Mouse (Mus musculus) B cell, adult 67 days (primary cell): Measurements from ENCODE around the gene Mmp19. TPM values are rescaled to one million over a fixed set of nuclear protein-coding genes. Genes with fewer than 3 reads are reported as not detected.

Experiments
- total RNA-seq, 2 experiments: library from RNA; stranded (reverse); gene quantifications; 4 replicates each; pipeline ENCODE4 v1.2.4; 2023

Mmp19 gene
- total RNA-seq: not detected

DNA sequence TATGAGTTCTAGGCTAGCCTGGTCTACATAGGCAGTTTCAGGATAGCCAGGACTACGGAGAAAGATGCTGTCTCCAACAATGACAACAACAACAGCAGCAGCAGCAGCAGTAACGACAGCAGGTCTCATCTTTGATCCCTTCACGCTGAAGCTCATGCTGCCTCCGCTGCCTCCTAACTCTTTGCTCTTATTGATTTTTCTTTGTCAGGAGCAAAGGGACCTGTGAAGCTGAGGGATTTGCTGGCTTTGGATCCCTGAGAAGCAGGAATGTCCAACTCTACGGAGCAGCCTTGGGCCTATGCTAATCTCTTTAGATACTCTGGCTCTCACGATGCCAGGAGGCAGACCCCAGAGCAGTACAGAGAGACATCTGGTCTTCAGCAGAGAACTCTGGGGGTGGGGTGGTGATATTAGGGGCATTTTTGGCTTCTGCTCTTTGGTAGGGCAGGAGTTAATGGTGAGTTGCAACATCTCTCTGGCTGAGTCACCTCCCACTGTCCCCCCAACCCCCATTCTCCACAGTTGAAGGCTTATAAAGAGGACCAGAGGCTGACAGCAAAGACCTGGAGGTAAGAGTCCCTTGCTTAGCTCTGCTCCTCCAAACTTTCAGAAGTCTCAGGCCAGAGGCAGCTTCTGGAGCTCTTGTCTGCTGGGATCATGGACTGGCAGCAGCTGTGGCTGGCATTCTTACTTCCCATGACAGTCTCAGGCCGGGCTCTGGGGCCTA is at the start of gene Mmp19:
Mmp19 (plus strand) TSS at position 513 of the 727 bp plus-strand sequence.

DNA sequence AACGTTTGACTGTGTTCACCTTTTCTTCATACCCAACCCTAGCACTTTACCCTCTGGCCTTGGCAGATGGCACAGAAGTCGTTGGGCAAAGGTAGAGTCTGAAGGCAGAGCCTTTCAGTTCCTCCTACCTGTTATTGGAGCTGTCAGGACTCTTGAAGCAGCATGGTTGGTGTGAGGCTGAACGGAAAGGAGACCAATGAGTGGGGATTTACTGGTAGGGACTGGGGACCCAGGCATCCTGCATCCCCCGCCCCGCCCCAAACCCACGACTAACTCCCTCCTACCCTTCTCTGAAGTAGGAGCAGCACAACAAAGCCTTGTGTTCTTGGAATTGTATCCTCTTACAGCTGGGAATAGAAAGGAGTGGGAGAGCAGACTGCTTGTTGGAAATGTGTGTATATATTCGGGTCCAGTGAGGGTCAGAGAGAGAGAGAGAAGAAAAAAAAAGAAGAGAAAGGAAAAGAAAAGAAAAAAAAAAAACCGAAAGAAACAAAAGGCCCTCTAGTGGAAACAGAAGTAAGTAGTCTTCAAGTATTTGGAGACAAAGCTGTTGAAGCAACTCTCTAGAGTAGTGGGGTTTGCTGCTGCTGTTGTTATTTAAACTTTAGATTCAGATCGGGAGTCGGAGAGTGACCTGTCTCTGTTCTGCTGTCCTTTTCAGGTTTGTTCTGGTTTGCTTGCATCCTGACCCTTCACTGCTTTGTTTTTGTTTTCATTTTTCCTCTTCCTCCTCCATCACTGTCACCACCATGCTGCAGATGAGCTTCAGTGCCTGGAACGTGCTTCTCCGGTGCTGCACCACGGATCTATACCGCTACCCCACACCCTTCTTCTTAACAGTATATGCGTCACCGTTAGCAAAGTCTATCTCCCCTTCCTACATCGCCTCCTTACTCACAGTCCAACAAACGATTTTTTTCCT is 45.8 kb upstream of the Mmp19 start, which contains the start of gene Dgka:
Dgka (minus strand) TSS at position 176 of the 922 bp plus-strand sequence.

GRCm38 (mm10) chr10:128747646-128748251 is 43.0 kb upstream of the Mmp19 start, which contains the start of gene Pym1:
Pym1 (plus strand) TSS chr10:128747889.

DNA sequence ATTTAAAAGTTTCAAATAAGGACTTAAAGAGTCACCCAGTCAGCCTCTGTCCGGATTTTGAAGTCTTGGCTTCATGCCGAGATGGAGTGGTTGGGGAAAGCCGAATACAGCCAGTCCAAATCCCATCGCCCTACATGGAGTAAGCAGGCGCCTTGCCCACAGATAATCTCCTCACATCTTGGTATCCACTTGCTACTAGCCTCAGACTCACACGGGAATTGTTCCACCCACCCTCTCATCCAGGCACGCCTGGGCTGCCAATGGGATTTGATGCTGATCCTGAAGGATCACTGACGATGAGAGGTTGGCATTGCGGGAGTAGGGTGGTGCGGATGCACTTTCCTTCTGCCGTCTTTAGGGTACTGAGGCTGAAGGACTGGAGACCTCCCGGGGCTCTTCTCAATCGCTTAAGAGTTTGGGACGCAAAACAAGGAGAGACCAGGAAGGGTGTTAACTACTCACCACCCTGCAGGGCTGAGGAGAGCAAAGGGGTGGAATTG is 13.1 kb downstream of the Mmp19 start, which contains the start of gene Dnajc14:
Dnajc14 (plus strand) TSS at position 292 of the 500 bp plus-strand sequence.

GRCm38 (mm10) chr10:128804271-128805091 is 13.8 kb downstream of the Mmp19 start, which contains the start of gene Tmem198b:
Tmem198b (minus strand) TSS chr10:128804370.

DNA sequence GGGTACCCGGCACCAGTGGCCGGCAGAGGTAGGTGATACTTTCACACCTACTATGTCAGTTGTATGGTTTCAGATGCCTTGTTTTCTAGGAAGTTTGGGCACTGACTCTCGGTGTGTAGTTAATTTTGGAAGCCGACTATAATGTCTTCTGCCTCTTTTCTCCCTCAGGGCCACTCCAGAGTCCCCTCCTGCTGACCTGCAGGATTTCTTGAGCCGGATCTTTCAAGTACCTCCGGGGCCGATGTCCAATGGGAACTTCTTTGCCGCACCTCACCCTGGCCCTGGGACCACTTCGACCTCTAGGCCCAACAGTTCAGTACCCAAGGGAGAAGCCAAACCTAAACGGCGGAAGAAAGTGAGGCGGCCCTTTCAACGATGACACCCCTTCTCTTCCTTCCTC is 26.3 kb downstream of the Mmp19 start, which contains the start of gene Sarnp:
Sarnp (plus strand) TSS at position 301 of the 400 bp plus-strand sequence.

DNA sequence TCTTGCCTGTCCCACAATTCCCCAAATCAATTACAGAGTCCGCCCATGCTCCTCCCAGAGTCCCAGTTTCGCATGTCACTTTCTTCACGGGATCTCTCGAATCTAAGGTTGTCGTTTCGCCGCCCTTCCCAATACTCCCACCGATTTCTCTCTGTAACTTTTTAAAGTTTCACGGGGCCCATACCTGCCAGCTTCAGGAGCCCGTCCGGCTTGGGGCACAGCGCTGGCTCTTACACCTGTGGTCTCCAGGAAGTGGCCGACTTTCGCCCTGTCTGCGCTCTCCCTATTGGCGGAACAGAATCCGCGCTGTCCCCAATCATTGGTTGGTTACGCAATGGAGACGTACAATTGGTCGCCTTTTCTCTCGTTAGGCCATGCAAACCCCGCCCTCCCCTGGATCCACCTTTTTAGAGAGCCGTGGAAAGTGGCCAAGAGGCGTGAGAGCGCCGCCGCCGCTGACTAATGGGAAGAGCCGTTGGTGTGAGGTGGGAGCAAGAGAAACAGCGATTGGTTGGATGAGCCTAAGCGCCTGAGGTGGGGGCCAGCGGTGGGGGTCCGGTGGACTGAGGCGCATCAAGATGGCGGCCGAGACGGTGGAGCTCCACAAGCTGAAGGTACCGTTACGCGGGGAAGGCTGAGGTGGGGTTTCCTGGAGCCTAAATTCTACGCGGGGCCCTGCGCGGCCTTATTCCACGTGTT is 30.8 kb downstream of the Mmp19 start, which contains the start of gene Ormdl2:
Ormdl2 (minus strand) TSS at position 288 of the 699 bp plus-strand sequence.

Other genes starting within 250 kb of the Mmp19 start
- gene Zc3h10, start 243.1 kb upstream of the Mmp19 start, total RNA-seq: 10 to 100 TPM; 64.2 to 67.6 TPM
- 1,000 to 10,000 TPM; 3,633 to 3,680 TPM for gene Rpl41, start 241.6 kb upstream of the Mmp19 start, total RNA-seq
- 10 to 100 TPM; 83.0 to 90.6 TPM for gene Pa2g4, start 224.9 kb upstream of the Mmp19 start, total RNA-seq
- 1 to 10 TPM; 1.2 to 1.3 TPM for gene Erbb3, start 201.3 kb upstream of the Mmp19 start, total RNA-seq
- gene Rps26, start 164.2 kb upstream of the Mmp19 start, total RNA-seq: 1,000 to 10,000 TPM; 1,119 to 1,137 TPM
- gene Ikzf4, start 144.9 kb upstream of the Mmp19 start, total RNA-seq: under 1 TPM in 1 of 2 experiments, not detected in 1; 0.32 TPM
- 10 to 100 TPM in 1 of 2 experiments, 1 to 10 TPM in 1; 8.6 to 10.1 TPM for gene Suox, start 116.8 kb upstream of the Mmp19 start, total RNA-seq
- 10 to 100 TPM; 71.4 to 72.8 TPM for gene Rab5b, start 94.6 kb upstream of the Mmp19 start, total RNA-seq
- gene Pmel, start 86.7 kb upstream of the Mmp19 start, total RNA-seq: 1 to 10 TPM in 1 of 2 experiments, under 1 TPM in 1; 0.87 to 1.2 TPM
- 10 to 100 TPM; 56.7 to 61.7 TPM for gene Cdk2, start 85.9 kb upstream of the Mmp19 start, total RNA-seq
- gene Dgka, start 46.1 kb upstream of the Mmp19 start, total RNA-seq: 100 to 1,000 TPM; 188 to 201 TPM
- gene Pym1, start 43.0 kb upstream of the Mmp19 start, total RNA-seq: 10 to 100 TPM; 46.2 to 59.0 TPM
- 10 to 100 TPM; 70.8 to 83.4 TPM for gene Dnajc14, start 13.2 kb downstream of the Mmp19 start, total RNA-seq
- 10 to 100 TPM; 18.4 to 18.7 TPM for gene Tmem198b, start 13.5 kb downstream of the Mmp19 start, total RNA-seq
- 10 to 100 TPM; 55.1 to 57.0 TPM for gene Sarnp, start 26.4 kb downstream of the Mmp19 start, total RNA-seq
- gene Ormdl2, start 30.7 kb downstream of the Mmp19 start, total RNA-seq: 10 to 100 TPM; 21.2 to 25.7 TPM
- gene Gdf11, start 100.8 kb downstream of the Mmp19 start, total RNA-seq: 10 to 100 TPM; 53.2 to 61.2 TPM
- gene Cd63, start 110.1 kb downstream of the Mmp19 start, total RNA-seq: 1 to 10 TPM; 1.2 to 1.7 TPM
- 1 to 10 TPM; 6.5 to 8.2 TPM for gene Rdh5, start 132.0 kb downstream of the Mmp19 start, total RNA-seq
- gene Bloc1s1, start 133.1 kb downstream of the Mmp19 start, total RNA-seq: 10 to 100 TPM; 67.9 to 70.9 TPM
- gene Itga7, start 142.9 kb downstream of the Mmp19 start, total RNA-seq: under 1 TPM in 1 of 2 experiments, not detected in 1; 0.26 TPM
- gene Mettl7b, start 170.1 kb downstream of the Mmp19 start, total RNA-seq: not detected
- not detected for gene Olfr9, start 198.5 kb downstream of the Mmp19 start, total RNA-seq
- not detected for gene Olfr763, start 219.9 kb downstream of the Mmp19 start, total RNA-seq
- gene Olfr764-ps1, start 249.0 kb downstream of the Mmp19 start, total RNA-seq: not detected